Mouse (Mus musculus) testis, adult 2 months (tissue): ENCODE measurements at regions not wholly inside any gene's neighbourhood (a gene's known extent, or its start where the extent isn't known, plus 50 kb on each side); places are given as distances from the start of the nearest gene placed in this dataset.

ENCODE experiments used
- CTCF ChIP-seq: fragments of 200-500 bp; IDR thresholded peaks from 2 replicates; pipeline ENCODE4 v1.5.1; 2012; ENCODE audit warnings: low read depth, mild to moderate bottlenecking, inconsistent platforms, low read length, moderate library complexity; ENCODE audit not compliant: control insufficient read depth, insufficient read depth, insufficient replicate concordance
- POLR2A ChIP-seq: fragments of 200-500 bp; IDR thresholded peaks from 2 replicates; pipeline ENCODE4 v1.6.1; 2012; ENCODE audit warnings: low read depth, mild to moderate bottlenecking, inconsistent platforms, low read length, moderate library complexity; ENCODE audit not compliant: control insufficient read depth

DNA sequence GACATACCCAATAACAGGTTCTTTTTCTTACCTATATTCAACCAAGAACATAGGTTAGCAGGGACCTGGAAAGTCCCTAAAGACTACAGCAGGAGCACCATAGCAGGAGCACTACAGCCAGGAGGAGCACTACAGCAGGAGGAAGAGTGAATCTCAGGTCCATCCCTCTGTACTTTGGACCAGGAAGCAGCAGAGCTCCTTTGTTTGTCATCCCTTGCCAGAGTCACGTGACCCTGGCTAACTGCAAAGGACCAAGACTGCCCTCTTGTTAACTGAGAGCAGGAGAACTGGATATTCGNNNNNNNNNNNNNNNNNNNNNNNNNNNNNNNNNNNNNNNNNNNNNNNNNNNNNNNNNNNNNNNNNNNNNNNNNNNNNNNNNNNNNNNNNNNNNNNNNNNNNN, 172.2 kb upstream of the Samsn1 start:
- TF ChIP-seq POLR2A = no peak
- no peak for TF ChIP-seq CTCF
